Mouse (Mus musculus) midbrain, postnatal 0 days (tissue): Measurements from ENCODE around the gene Slc34a2. TPM values are rescaled to one million over a fixed set of nuclear protein-coding genes. Genes with fewer than 3 reads are reported as not detected.

Experiments
- ATAC-seq: fragments of 200-750 bp; cut with Nextera tagmentation; 2 replicates; pipeline ENCODE4 v1.8.0; 2017; ENCODE audit warnings: moderate number of reproducible peaks, mild to moderate bottlenecking, moderate TSS enrichment, moderate library complexity; ENCODE audit not compliant: low FRiP score
- DNase-seq: peaks from one replicate; pipeline ENCODE4 v3.0.0-alpha.2; 2015; ENCODE audit warnings: low spot score
- H3K27ac ChIP-seq: fragments of 300-500 bp; sonication (generic); 2 replicates; pipeline ENCODE4 v1.5.1; 2014; ENCODE audit warnings: low read depth, mild to moderate bottlenecking, low read length, mixed read lengths
- H3K27me3 ChIP-seq: fragments of 300-500 bp; sonication (generic); 2 replicates; pipeline ENCODE4 v1.6.1; 2014; ENCODE audit warnings: low read length, control low read depth, mixed read lengths; ENCODE audit not compliant: insufficient read depth
- H3K36me3 ChIP-seq: fragments of 300-500 bp; sonication (generic); 2 replicates; pipeline ENCODE4 v1.6.1; 2014; ENCODE audit warnings: low read length, control low read depth, mixed read lengths; ENCODE audit not compliant: insufficient read depth
- H3K4me1 ChIP-seq: fragments of 300-500 bp; sonication (generic); 2 replicates; pipeline ENCODE4 v1.6.1; 2014; ENCODE audit warnings: mild to moderate bottlenecking, control low read depth, antibody characterized with exemption, low read length, mixed read lengths; ENCODE audit not compliant: insufficient read depth
- H3K4me2 ChIP-seq: fragments of 300-500 bp; sonication (generic); 2 replicates; pipeline ENCODE4 v1.6.1; 2014; ENCODE audit warnings: low read depth, mild to moderate bottlenecking, low read length, mixed read lengths; ENCODE audit not compliant: poor library complexity, severe bottlenecking
- H3K4me3 ChIP-seq: fragments of 300-500 bp; sonication (generic); 2 replicates; pipeline ENCODE4 v1.5.1; 2014; ENCODE audit warnings: low read depth, mild to moderate bottlenecking, low read length, moderate library complexity
- H3K9ac ChIP-seq: fragments of 300-500 bp; sonication (generic); replicated peaks from 2 replicates; pipeline ENCODE4 v1.6.1; 2014; ENCODE audit warnings: mild to moderate bottlenecking, low read length, moderate library complexity, mixed read lengths; ENCODE audit not compliant: poor library complexity, severe bottlenecking
- H3K9me3 ChIP-seq: fragments of 300-500 bp; sonication (generic); 2 replicates; pipeline ENCODE4 v1.6.1; 2016; ENCODE audit warnings: low read length, control low read depth
- CTCF ChIP-seq: IDR thresholded peaks from 2 replicates; pipeline ENCODE4 v1.5.1; 2016; ENCODE audit warnings: antibody characterized with exemption, mild to moderate bottlenecking
- WGBS: fragments of 180-500 bp; shearing (Covaris S2); extraction: QIAGEN DNeasy Blood & Tissue Kit; methylation state at CpG from one replicate; pipeline ENCODE4 v1.1.7; 2014; 5-methylcytosine and 5-hydroxymethylcytosine counted together
- polyA plus RNA-seq: library from polyadenylated mRNA; unstranded; fragments of >200 nt; fragmentation: Nextera tagmentation; extraction: Ambion mirVana; gene quantifications from 2 replicates; pipeline ENCODE4 v1.2.1, GENCODE M21; 2015
- total RNA-seq: library from RNA; depleted of rRNA; stranded (reverse); fragments of >200 nt; gene quantifications from 2 replicates; pipeline ENCODE4 v1.2.3, GENCODE M21; 2014

The Slc34a2 gene
- total and polyA plus RNA-seq, 2 experiments from 2014 or later: 0.15 to 0.77 TPM

- Histone ChIP-seq H3K27ac (no peak overlapping the region), H3K9me3 (no peaks in the 10 kb centered on the region), H3K36me3 (no peaks in the 10 kb centered on the region), H3K4me1 (no peaks in the 10 kb centered on the region), H3K27me3 (no peaks in the 10 kb centered on the region), H3K9ac (no peak overlapping the region), H3K4me2 (no peak overlapping the region), H3K4me3 (no peak overlapping the region)
- TF ChIP-seq CTCF: no peak
- no peak for DNase-seq
- 30% methylated on average over 3 of the region's 3 CpGs for WGBS
- ATAC-seq: no peak
These were observed 41.7 kb upstream of the Slc34a2 start for GRCm38 (mm10) chr5:52996145-52996544.

- Histone ChIP-seq H3K9me3 (no peaks in the 10 kb centered on the region), H3K4me1 (no peaks in the 10 kb centered on the region), H3K27ac (no peak overlapping the region), H3K36me3 (no peaks in the 10 kb centered on the region), H3K4me2 (no peak overlapping the region), H3K4me3 (no peak overlapping the region), H3K9ac (no peak overlapping the region), H3K27me3 (no peaks in the 10 kb centered on the region)
- ATAC-seq: no peak; the same call in 1 of the 2 replicates
- DNase-seq: peak; percentile 14
- TF ChIP-seq CTCF: no peak
- 12% methylated on average over 8 of the region's 8 CpGs for WGBS
These were observed 41.3 kb upstream of the Slc34a2 start for GRCm38 (mm10) chr5:52996601-52997000.

GRCm38 (mm10) chr5:52997032-52997431, 40.8 kb upstream of the Slc34a2 start:
- Histone ChIP-seq H3K36me3 (no peaks in the 10 kb centered on the region), H3K27me3 (no peaks in the 10 kb centered on the region), H3K27ac (no peak overlapping the region), H3K9me3 (no peaks in the 10 kb centered on the region), H3K4me2 (no peak overlapping the region), H3K4me3 (no peak overlapping the region), H3K4me1 (no peaks in the 10 kb centered on the region), H3K9ac (no peak overlapping the region)
- TF ChIP-seq CTCF: no peak
- DNase-seq: no peak
- 73% methylated on average over 9 of the region's 11 CpGs for WGBS
- no peak for ATAC-seq

GRCm38 (mm10) chr5:52998097-52998760, 39.7 kb upstream of the Slc34a2 start:
- H3K4me2 ChIP-seq: no peak overlapping the region
- no peaks in the 10 kb centered on the region for H3K27me3 ChIP-seq
- H3K9ac ChIP-seq: no peak overlapping the region
- ATAC-seq (no peak), DNase-seq (no peak)
- no peaks in the 10 kb centered on the region for H3K36me3 ChIP-seq
- WGBS: 74% methylated on average over 6 of the region's 6 CpGs
- no peak overlapping the region for H3K4me3 ChIP-seq
- no peak overlapping the region for H3K27ac ChIP-seq
- no peaks in the 10 kb centered on the region for H3K4me1 ChIP-seq
- TF ChIP-seq CTCF: no peak
- H3K9me3 ChIP-seq: no peaks in the 10 kb centered on the region

DNA sequence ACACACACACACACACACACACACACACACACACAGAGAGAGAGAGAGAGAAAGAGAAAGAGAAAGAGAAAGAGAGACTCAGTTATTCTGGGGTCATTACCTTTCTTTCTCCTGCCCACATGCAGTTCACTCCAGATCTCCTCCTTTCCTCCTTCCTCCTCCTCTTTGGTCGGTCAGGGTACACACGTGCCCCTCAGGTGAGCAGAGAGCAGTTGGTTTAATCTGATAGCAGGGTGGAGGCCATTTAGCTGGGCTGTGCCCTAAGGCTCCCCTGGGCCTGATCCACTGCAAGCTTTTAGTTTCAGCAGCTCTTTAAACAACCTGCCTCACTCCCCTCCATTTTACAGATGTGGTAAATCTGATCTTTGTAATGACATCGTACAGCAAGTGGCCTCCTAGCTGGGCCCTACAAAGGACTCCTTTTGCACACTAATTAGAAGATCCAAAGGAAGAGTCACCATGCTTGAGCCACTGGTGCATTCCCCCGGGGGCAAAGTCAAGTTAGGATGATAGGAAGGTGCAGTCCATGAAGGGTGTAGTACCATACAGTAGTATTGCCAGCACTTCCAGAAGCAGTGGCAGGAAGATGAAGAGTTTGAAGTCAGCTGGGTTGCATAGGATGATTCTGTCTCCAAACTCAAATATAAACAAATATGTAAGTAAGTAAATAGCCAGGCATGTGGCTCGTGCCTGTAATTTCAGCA, 37.6 kb upstream of the Slc34a2 start:
- WGBS: 48% methylated on average over 4 of the region's 5 CpGs
- Histone ChIP-seq H3K9me3 (no peaks in the 10 kb centered on the region), H3K4me2 (no peak overlapping the region), H3K9ac (no peak overlapping the region), H3K36me3 (no peaks in the 10 kb centered on the region), H3K4me1 (no peaks in the 10 kb centered on the region), H3K27me3 (no peaks in the 10 kb centered on the region), H3K4me3 (no peak overlapping the region), H3K27ac (no peak overlapping the region)
- DNase-seq: no peak
- no peak for ATAC-seq
- no peak for TF ChIP-seq CTCF

GRCm38 (mm10) chr5:53002599-53003203, 35.2 kb upstream of the Slc34a2 start:
- H3K4me3 ChIP-seq: no peak overlapping the region
- no peaks in the 10 kb centered on the region for H3K9me3 ChIP-seq
- ATAC-seq: peak; percentile 13; the same call in 1 of the 2 replicates
- 72% methylated on average over 8 of the region's 8 CpGs for WGBS
- no peak overlapping the region for H3K27ac ChIP-seq
- TF ChIP-seq CTCF: no peak
- H3K9ac ChIP-seq: no peak overlapping the region
- no peaks in the 10 kb centered on the region for H3K36me3 ChIP-seq
- H3K4me2 ChIP-seq: no peak overlapping the region
- H3K27me3 ChIP-seq: no peaks in the 10 kb centered on the region
- DNase-seq: peak; percentile 36
- no peaks in the 10 kb centered on the region for H3K4me1 ChIP-seq
